Mouse (Mus musculus): ENCODE results near the gene Igf2bp2.

Igf2bp2 gene

GRCm38 (mm10) chr16:22022122-22022521 lies 141.0 kb downstream of the Igf2bp2 start:
- no peak for DNase-seq

- no peak for DNase-seq
Measured at GRCm38 (mm10) chr16:22015569-22015968, 147.5 kb downstream of the Igf2bp2 start.

- DNase-seq = no peak
Measured at GRCm38 (mm10) chr16:22009596-22009995, 153.5 kb downstream of the Igf2bp2 start.

GRCm38 (mm10) chr16:22009099-22009584 lies 154.0 kb downstream of the Igf2bp2 start, which contains the start of gene Senp2:
Gene Senp2 (plus strand): TSS chr16:22009484.
- peak; percentile 100 for DNase-seq

Measured in layer of hippocampus, adult 9-11 months (tissue).